Mouse (Mus musculus) CH12.LX (cell line): Measurements from ENCODE around the gene Ceacam10. TPM values are rescaled to one million over a fixed set of nuclear protein-coding genes. Genes with fewer than 3 reads are reported as not detected.

Experiments used
- DNase-seq: peaks from one replicate; pipeline ENCODE4 v3.0.0-alpha.2; 2013; ENCODE audit errors: extremely low read depth
- H3K27ac ChIP-seq: 2 replicates; pipeline ENCODE4 v1.5.1; 2012; ENCODE audit warnings: low read depth, mild to moderate bottlenecking, control low read depth, moderate library complexity; ENCODE audit not compliant: insufficient read depth
- H3K27me3 ChIP-seq: replicated peaks from 2 replicates; pipeline ENCODE3; 2012; ENCODE audit warnings: inconsistent platforms
- H3K36me3 ChIP-seq, 2 experiments: replicated peaks in 1 of 2; 2 replicates each; pipeline versions ENCODE3 to v1.6.1; 2012; ENCODE audit warnings: inconsistent platforms in 1 of 2, low read length in 1 of 2, mild to moderate bottlenecking in 1 of 2, mixed read lengths in 1 of 2, moderate library complexity in 1 of 2; ENCODE audit not compliant: control insufficient read depth in 1 of 2, insufficient read depth in 1 of 2
- H3K4me1 ChIP-seq, 2 experiments: 2 replicates each; pipeline ENCODE4 v1.6.1; 2012; ENCODE audit warnings: inconsistent platforms in 1 of 2, moderate library complexity in 1 of 2; ENCODE audit not compliant: insufficient read depth in 2 of 2, control insufficient read depth in 1 of 2
- H3K4me2 ChIP-seq: 2 replicates; pipeline ENCODE4 v1.6.1; 2012; ENCODE audit warnings: low read depth, mild to moderate bottlenecking, control low read depth; ENCODE audit not compliant: poor library complexity, insufficient read depth, severe bottlenecking
- H3K4me3 ChIP-seq, 3 experiments: fragments of 150-350 bp in 1 of 3; sonication (generic) in 1 of 3; replicated peaks in 1 of 3; 2 replicates each; pipeline versions ENCODE3 to v1.5.1; 2011 to 2012; ENCODE audit warnings: low read depth in 2 of 3, low read length in 2 of 3, mild to moderate bottlenecking in 2 of 3, moderate library complexity in 2 of 3, control low read depth in 1 of 3, improper control_type of control experiment in 1 of 3, inconsistent platforms in 1 of 3, mixed read lengths in 1 of 3; ENCODE audit not compliant: poor library complexity in 1 of 3
- H3K79me2 ChIP-seq: replicated peaks from 2 replicates; pipeline ENCODE4 v1.6.1; 2012; ENCODE audit warnings: mild to moderate bottlenecking, moderate library complexity; ENCODE audit not compliant: control insufficient read depth, poor library complexity, insufficient read depth, severe bottlenecking; ENCODE audit errors: extremely low read depth
- H3K9ac ChIP-seq: 2 replicates; pipeline ENCODE4 v1.6.1; 2012; ENCODE audit warnings: low read depth, mild to moderate bottlenecking, control low read depth, moderate library complexity; ENCODE audit not compliant: insufficient read depth
- H3K9me3 ChIP-seq: replicated peaks from 2 replicates; pipeline ENCODE3; 2012; ENCODE audit warnings: low read length, inconsistent platforms, mixed read lengths
- CTCF ChIP-seq, 2 experiments: IDR thresholded peaks in 1 of 2; conservative IDR thresholded peaks in 1 of 2; 2 replicates each; pipeline ENCODE4 v1.5.1; 2011 to 2012; ENCODE audit warnings: low read depth in 2 of 2, low read length in 2 of 2, improper control_type of control experiment in 1 of 2, inconsistent platforms in 1 of 2, mild to moderate bottlenecking in 1 of 2, moderate library complexity in 1 of 2
- E2F4 ChIP-seq: IDR thresholded peaks from 2 replicates; pipeline ENCODE4 v1.6.1; 2011; ENCODE audit warnings: low read depth, low read length, improper control_type of control experiment; ENCODE audit not compliant: insufficient replicate concordance
- ELF1 ChIP-seq: IDR thresholded peaks from 2 replicates; pipeline ENCODE4 v1.6.1; 2014; ENCODE audit warnings: low read depth, mild to moderate bottlenecking, inconsistent platforms, low read length, improper control_type of control experiment
- ETS1 ChIP-seq: conservative IDR thresholded peaks from 2 replicates; pipeline ENCODE4 v1.6.1; 2012; ENCODE audit warnings: low read depth, mild to moderate bottlenecking, inconsistent platforms, low read length, improper control_type of control experiment, moderate library complexity
- GABPA ChIP-seq: IDR thresholded peaks from 2 replicates; pipeline ENCODE4 v1.6.1; 2012; ENCODE audit warnings: low read depth, low read length, improper control_type of control experiment, inconsistent platforms; ENCODE audit not compliant: insufficient replicate concordance
- JUN ChIP-seq: IDR thresholded peaks from 2 replicates; pipeline ENCODE4 v1.6.1; 2011; ENCODE audit warnings: low read depth, mild to moderate bottlenecking, low read length, improper control_type of control experiment, moderate library complexity; ENCODE audit not compliant: insufficient read depth
- JUND ChIP-seq: conservative IDR thresholded peaks from 2 replicates; pipeline ENCODE4 v1.6.1; 2011; ENCODE audit warnings: low read depth, low read length, improper control_type of control experiment
- KAT2A ChIP-seq: IDR thresholded peaks from 2 replicates; pipeline ENCODE4 v1.6.1; 2012; ENCODE audit warnings: low read length, improper control_type of control experiment, inconsistent platforms; ENCODE audit not compliant: insufficient replicate concordance
- MAX ChIP-seq: IDR thresholded peaks from 2 replicates; pipeline ENCODE4 v1.6.1; 2011; ENCODE audit warnings: low read length, improper control_type of control experiment
- MAZ ChIP-seq: IDR thresholded peaks from 2 replicates; pipeline ENCODE4 v1.6.1; 2012; ENCODE audit warnings: low read depth, mild to moderate bottlenecking, inconsistent platforms, low read length, improper control_type of control experiment, moderate library complexity
- MEF2A ChIP-seq: IDR thresholded peaks from 2 replicates; pipeline ENCODE4 v1.6.1; 2014; ENCODE audit warnings: low read depth, mild to moderate bottlenecking, inconsistent platforms, low read length, improper control_type of control experiment, borderline replicate concordance
- MXI1 ChIP-seq: IDR thresholded peaks from 2 replicates; pipeline ENCODE4 v1.6.1; 2011; ENCODE audit warnings: mild to moderate bottlenecking, low read depth, low read length, improper control_type of control experiment
- MYC ChIP-seq: IDR thresholded peaks from 2 replicates; pipeline ENCODE4 v1.6.1; 2011; ENCODE audit warnings: low read depth, mild to moderate bottlenecking, improper control_type of control experiment, low read length
- NELFE ChIP-seq: IDR thresholded peaks from 2 replicates; pipeline ENCODE4 v1.6.1; 2011; ENCODE audit warnings: low read depth, low read length, improper control_type of control experiment
- RAD21 ChIP-seq: IDR thresholded peaks from 2 replicates; pipeline ENCODE4 v1.6.1; 2011; ENCODE audit warnings: low read depth, mild to moderate bottlenecking, low read length, improper control_type of control experiment, moderate library complexity
- SMC3 ChIP-seq: IDR thresholded peaks from 2 replicates; pipeline ENCODE4 v1.6.1; 2011; ENCODE audit warnings: low read depth, low read length, improper control_type of control experiment
- TBP ChIP-seq: conservative IDR thresholded peaks from 2 replicates; pipeline ENCODE4 v1.6.1; 2011; ENCODE audit warnings: low read depth, low read length, improper control_type of control experiment
- TCF12 ChIP-seq: IDR thresholded peaks from 2 replicates; pipeline ENCODE4 v1.6.1; 2014; ENCODE audit warnings: low read depth, mild to moderate bottlenecking, inconsistent platforms, low read length, improper control_type of control experiment
- UBTF ChIP-seq: IDR thresholded peaks from 2 replicates; pipeline ENCODE4 v1.6.1; 2012; ENCODE audit warnings: low read depth, mild to moderate bottlenecking, inconsistent platforms, low read length, improper control_type of control experiment, moderate library complexity
- ZC3H11A ChIP-seq: IDR thresholded peaks from 2 replicates; pipeline ENCODE4 v1.6.1; 2012; ENCODE audit warnings: low read depth, mild to moderate bottlenecking, inconsistent platforms, low read length, improper control_type of control experiment
- ZKSCAN1 ChIP-seq: IDR thresholded peaks from 2 replicates; pipeline ENCODE4 v1.6.1; 2012; ENCODE audit warnings: low read depth, inconsistent platforms, low read length, improper control_type of control experiment, borderline replicate concordance
- dilution Hi-C: fragments of 300-500 bp; cut with MboI; formaldehyde crosslinking; loops from 2 replicates; pipeline ENCODE4 v1.14.3; 2020; ENCODE audit warnings: low sequenced_read_pairs; ENCODE audit not compliant: extremely low pct_unique_long_range_greater_than_20kb, extremely low pct_ligation_motif_present
- in situ Hi-C: fragments of 300-500 bp; cut with MboI; formaldehyde crosslinking; loops from 3 replicates; pipeline ENCODE4 v1.14.3; 2019; ENCODE audit warnings: low sequenced_read_pairs, low pct_ligation_motif_present, low pct_unique_long_range_greater_than_20kb, mixed read lengths
- polyA plus RNA-seq: library from polyadenylated mRNA; unstranded; fragments of >175 nt; gene quantifications from 2 replicates; pipeline ENCODE4 v1.2.1, GENCODE M21; 2012; ENCODE audit warnings: low read depth; ENCODE audit not compliant: insufficient read length
- total RNA-seq, 2 experiments: library from RNA; depleted of rRNA; stranded (reverse); fragments of 300-350 nt in 1 of 2; fragments of >200 nt in 1 of 2; gene quantifications; 2 replicates each; pipeline ENCODE4 v1.2.3; 2012 to 2014

The Ceacam10 gene
- total and polyA plus RNA-seq, 3 experiments: 0.17 TPM; not detected in 2

- no peak overlapping the region for H3K4me3 ChIP-seq
- peaks cover 28% of the 10 kb centered on the region for H3K27me3 ChIP-seq
- in situ Hi-C loops: no loop called here
- H3K9me3 ChIP-seq: peaks cover 26% of the 10 kb centered on the region
- no peak overlapping the region for H3K9ac ChIP-seq
- no peak overlapping the region for H3K4me2 ChIP-seq
- no peaks in the 10 kb centered on the region for H3K4me1 ChIP-seq
- TF ChIP-seq RAD21: no peak
- no peak for TF ChIP-seq ETS1
- TF ChIP-seq MEF2A: no peak
- no peak for TF ChIP-seq GABPA
- TF ChIP-seq MAX: no peak
- no peak for TF ChIP-seq MAZ
- TF ChIP-seq, all 38 proteins: peak for 0
- DNase-seq: no peak
- Histone ChIP-seq H3K27ac (no peak overlapping the region), H3K36me3 (no peaks in the 10 kb centered on the region), H3K79me2 (no peaks in the 10 kb centered on the region)
- dilution Hi-C loops: no loop called here
These were observed 20.9 kb downstream of the Ceacam10 start for GRCm38 (mm10) chr7:24797918-24798317.

- DNase-seq: no peak
- H3K27ac ChIP-seq: no peak overlapping the region
- H3K9ac ChIP-seq: no peak overlapping the region
- H3K27me3 ChIP-seq: peaks cover 12% of the 10 kb centered on the region
- no peaks in the 10 kb centered on the region for H3K79me2 ChIP-seq
- in situ Hi-C loops (no loop called here), dilution Hi-C loops (no loop called here)
- no peaks in the 10 kb centered on the region for H3K36me3 ChIP-seq
- H3K4me2 ChIP-seq: no peak overlapping the region
- H3K4me3 ChIP-seq: no peak overlapping the region
- peaks cover 9% of the 10 kb centered on the region for H3K9me3 ChIP-seq
- H3K4me1 ChIP-seq: no peaks in the 10 kb centered on the region
- no peak for TF ChIP-seq GABPA
These were observed 25.3 kb downstream of the Ceacam10 start for GRCm38 (mm10) chr7:24802149-24802767.

- no peaks in the 10 kb centered on the region for H3K9me3 ChIP-seq
- H3K36me3 ChIP-seq: no peaks in the 10 kb centered on the region
- H3K9ac ChIP-seq: no peak overlapping the region
- no peak for TF ChIP-seq MXI1
- TF ChIP-seq UBTF: no peak
- TF ChIP-seq KAT2A: no peak
- no peak for TF ChIP-seq TBP
- TF ChIP-seq ELF1: no peak
- TF ChIP-seq JUN: no peak
- TF ChIP-seq TCF12: no peak
- no peak for TF ChIP-seq SMC3
- no peak for TF ChIP-seq ETS1
- no peak for TF ChIP-seq CTCF (conservative IDR thresholded peaks at IDR 0.05 in 1 of 2, IDR thresholded peaks at IDR 0.05 in 1 of 2; ENCODE audit: low read depth in 2 of 2, low read length in 2 of 2)
- no peak for TF ChIP-seq ZC3H11A
- TF ChIP-seq NELFE: no peak
- no peak for TF ChIP-seq MAZ
- TF ChIP-seq MYC: no peak
- no peak for TF ChIP-seq MAX
- TF ChIP-seq ZKSCAN1: no peak
- TF ChIP-seq E2F4: no peak
- TF ChIP-seq JUND: no peak
- TF ChIP-seq MEF2A: no peak
- in situ Hi-C loops: no loop called here
- H3K27me3 ChIP-seq: peaks cover 9% of the 10 kb centered on the region
- dilution Hi-C loops: no loop called here
- no peak for DNase-seq
- no peak overlapping the region for H3K27ac ChIP-seq
- no peak overlapping the region for H3K4me3 ChIP-seq
- H3K4me2 ChIP-seq: no peak overlapping the region
- no peaks in the 10 kb centered on the region for H3K79me2 ChIP-seq
- H3K4me1 ChIP-seq: no peaks in the 10 kb centered on the region
These were observed 27.8 kb downstream of the Ceacam10 start for GRCm38 (mm10) chr7:24804826-24805225.
